Mouse (Mus musculus) liver, embryonic 14.5 days (tissue): ENCODE measurements around the gene Tmem231.

ENCODE experiments used
- CTCF ChIP-seq: IDR thresholded peaks from 2 replicates; pipeline ENCODE4 v1.5.1; 2016; ENCODE audit warnings: antibody characterized with exemption, low read depth, control low read depth
- EP300 ChIP-seq: IDR thresholded peaks from 2 replicates; pipeline ENCODE4 v1.6.1; 2016; ENCODE audit warnings: antibody characterized with exemption, low read depth

GRCm38 (mm10) chr8:111920971-111921370 lies 12.7 kb downstream of the Tmem231 start:
- no peak for TF ChIP-seq EP300
- no peak for TF ChIP-seq CTCF
